Mouse (Mus musculus): Measurements from ENCODE around the gene Tctex1d2.

DNA sequence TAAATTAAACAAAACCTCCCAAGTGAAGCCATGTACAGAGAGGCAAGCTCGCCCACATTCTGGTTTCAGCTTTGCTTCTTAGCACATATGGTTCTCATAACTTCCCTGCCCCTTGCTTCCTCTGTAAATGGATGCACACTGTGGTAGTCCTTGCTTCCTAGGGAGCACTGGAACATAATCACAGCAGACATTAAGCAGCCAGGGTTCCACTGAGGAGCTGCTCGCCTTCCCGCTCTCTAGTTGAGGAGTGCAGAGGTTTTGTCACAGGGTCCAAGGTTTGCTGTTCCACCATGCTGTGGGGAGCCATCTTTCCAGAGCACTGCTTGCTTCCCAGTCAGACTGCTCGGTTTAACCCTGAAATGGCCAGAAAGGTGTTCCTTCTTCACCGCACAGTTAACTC, 35.1 kb downstream of the Tctex1d2 start:
- TF ChIP-seq CTCF (IDR thresholded peaks at IDR 0.05; ENCODE audit: control insufficient read depth, insufficient read depth, low read length) (no peak), POLR2A (IDR thresholded peaks at IDR 0.05; ENCODE audit: borderline replicate concordance, control insufficient read depth, low read depth, low read length) (no peak)

All from bone marrow, adult 2 months (tissue).